Mouse (Mus musculus) megakaryocyte progenitor cell, adult 5-6 weeks (primary cell): Measurements from ENCODE around the gene Gm29554. TPM values are rescaled to one million over a fixed set of nuclear protein-coding genes. Genes with fewer than 3 reads are reported as not detected.
"Not testable (repeated sequence)": the region's sequence is repeated elsewhere in the genome, so short reads cannot be mapped to it uniquely, and the experiment has no call there.

Experiments used
- ATAC-seq: replicated peaks from 2 replicates; pipeline ENCODE4 v1.8.0; 2016; ENCODE audit warnings: mild to moderate bottlenecking, moderate TSS enrichment, inconsistent platforms; ENCODE audit not compliant: poor library complexity
- total RNA-seq, 2 experiments: library from RNA; stranded (forward) in 1 of 2; stranded (reverse) in 1 of 2; fragments of 157-497, 149-512 nt in 1 of 2; fragments of 200-1000 nt in 1 of 2; gene quantifications; 2 replicates each; pipeline versions ENCODE4 v1.2.3 to v1.2.4; 2015 to 2017

Gene Gm29554
- not detected in 2 replicates for total RNA-seq (2015)
- total RNA-seq (2017): not detected in 2 replicates

DNA sequence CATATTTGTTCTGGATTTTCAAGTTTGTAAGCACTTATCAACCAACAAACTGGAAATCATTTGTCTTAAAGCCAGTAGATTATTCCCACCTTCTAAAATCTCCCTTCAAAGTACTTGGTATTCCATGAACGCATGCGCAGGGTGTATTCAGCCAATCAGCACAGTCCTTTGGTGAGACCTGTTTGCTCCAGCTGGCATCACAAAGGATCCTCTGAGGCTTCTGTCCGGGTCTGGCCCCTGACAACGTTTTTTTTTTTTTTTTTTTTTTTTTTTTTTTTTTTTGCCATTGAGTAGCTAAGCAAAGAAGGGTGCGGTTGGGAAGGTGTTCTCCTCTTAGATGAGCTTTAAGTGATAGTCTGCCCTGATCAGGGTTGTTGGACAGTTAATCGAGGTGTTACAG is at the start of gene Gm29554:
Gene Gm29554 (plus strand): TSS at position 301 of the 400 bp plus-strand sequence.
- ATAC-seq: not testable (repeated sequence)

Other genes with a start within 250 kb of the Gm29554 start
- gene Gm20812, start 108.0 kb downstream of the Gm29554 start, total RNA-seq (2015): not detected in 2 replicates
- gene Gm20812, start 108.0 kb downstream of the Gm29554 start, total RNA-seq (2017): not detected in 2 replicates